Mouse (Mus musculus): ENCODE measurements at regions not wholly inside any gene's neighbourhood (a gene's known extent, or its start where the extent isn't known, plus 50 kb on each side); places are given as distances from the start of the nearest gene placed in this dataset.
A peak's percentile ranks its signal among the peaks of the same experiment; 100 is the strongest.

DNA sequence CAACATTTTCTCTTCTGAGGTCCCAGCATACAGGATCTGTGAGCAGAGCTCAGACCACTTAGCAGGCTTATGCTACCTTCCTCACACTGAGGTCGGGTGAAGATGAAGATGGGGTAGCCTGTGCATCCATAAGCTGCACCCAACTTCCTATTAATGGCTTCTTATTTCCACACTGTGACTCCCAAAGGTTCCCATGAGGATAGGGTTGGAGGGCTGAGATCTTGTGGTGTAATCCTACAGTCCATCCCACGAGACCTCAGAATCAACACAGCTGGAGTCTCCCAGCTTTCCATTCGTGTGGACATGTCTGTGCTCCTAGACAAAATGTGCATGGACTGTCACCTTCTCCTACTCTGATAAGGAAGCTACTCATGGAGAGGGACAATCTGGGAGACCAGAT, 80.0 kb upstream of the Cd93 start:
- ATAC-seq (ENCODE audit: low read depth) (no peak), DNase-seq (no peak)
- no peaks in the 10 kb centered on the region for H3K36me3 ChIP-seq
- H3K4me1 ChIP-seq (replicated peaks), result peaks cover 4% of the 10 kb centered on the region
- no peak overlapping the region for H3K4me2 ChIP-seq
- 43% methylated on average over 3 of the region's 3 CpGs for WGBS (ENCODE audit: insufficient replicate concordance)
- H3K4me3 ChIP-seq (replicated peaks), result no peak overlapping the region
- no peaks in the 10 kb centered on the region for H3K27me3 ChIP-seq
- no peak overlapping the region for H3K9ac ChIP-seq
- no peaks in the 10 kb centered on the region for H3K9me3 ChIP-seq (replicated peaks)
- H3K27ac ChIP-seq, result no peak overlapping the region

DNA sequence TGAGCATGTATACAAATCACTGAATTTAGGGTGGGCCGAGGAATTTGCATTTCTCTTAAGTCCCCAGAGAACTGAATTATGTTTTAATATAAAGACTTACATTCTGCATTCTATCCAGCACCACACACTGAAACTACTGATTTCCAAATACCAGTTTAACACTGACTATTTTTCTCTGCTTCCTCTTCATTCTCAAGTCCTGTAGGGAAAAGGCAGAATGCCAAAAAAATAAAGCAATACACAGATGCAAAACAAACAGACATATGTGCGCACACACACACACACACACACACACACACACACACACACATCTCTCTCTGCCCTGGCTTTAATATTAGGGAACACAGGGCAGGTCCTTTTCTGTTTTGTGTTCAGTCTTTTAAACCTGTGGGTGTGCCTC, 79.6 kb upstream of the Cd93 start:
- WGBS (ENCODE audit: insufficient replicate concordance), result 55% methylated on average over 2 of the region's 2 CpGs
- H3K4me3 ChIP-seq (replicated peaks), result no peak overlapping the region
- H3K27ac ChIP-seq, result no peak overlapping the region
- DNase-seq, result no peak
- ATAC-seq (ENCODE audit: low read depth), result no peak
- H3K4me2 ChIP-seq, result no peak overlapping the region
- H3K36me3 ChIP-seq, result no peaks in the 10 kb centered on the region
- H3K27me3 ChIP-seq, result no peaks in the 10 kb centered on the region
- peaks cover 4% of the 10 kb centered on the region for H3K4me1 ChIP-seq (replicated peaks)
- H3K9ac ChIP-seq, result no peak overlapping the region
- no peaks in the 10 kb centered on the region for H3K9me3 ChIP-seq (replicated peaks)

GRCm38 (mm10) chr2:148521966-148522575, 78.7 kb upstream of the Cd93 start:
- Histone ChIP-seq H3K4me2 (no peak overlapping the region), H3K4me3 (replicated peaks) (no peak overlapping the region), H3K36me3 (no peaks in the 10 kb centered on the region), H3K9ac (no peak overlapping the region), H3K27me3 (no peaks in the 10 kb centered on the region), H3K27ac (no peak overlapping the region), H3K4me1 (replicated peaks) (no peaks in the 10 kb centered on the region; the same call in 1 of the 2 replicates), H3K9me3 (replicated peaks) (no peaks in the 10 kb centered on the region)
- WGBS (ENCODE audit: insufficient replicate concordance), result 15% methylated on average over 5 of the region's 5 CpGs
- 0 out of 2 replicates have a peak, but pooled peaks have one; percentile 18 for ATAC-seq (ENCODE audit: low read depth)
- no peak for DNase-seq

GRCm38 (mm10) chr2:148520291-148520690, 76.9 kb upstream of the Cd93 start:
- 23% methylated on average over 7 of the region's 7 CpGs for WGBS (ENCODE audit: insufficient replicate concordance)
- DNase-seq (no peak), ATAC-seq (ENCODE audit: low read depth) (no peak)
- Histone ChIP-seq H3K27ac (no peak overlapping the region), H3K9me3 (replicated peaks) (no peaks in the 10 kb centered on the region), H3K27me3 (no peaks in the 10 kb centered on the region), H3K4me2 (no peak overlapping the region), H3K36me3 (no peaks in the 10 kb centered on the region), H3K4me1 (replicated peaks) (no peaks in the 10 kb centered on the region; the same call in 1 of the 2 replicates), H3K4me3 (replicated peaks) (no peak overlapping the region), H3K9ac (no peak overlapping the region)

- no peaks in the 10 kb centered on the region for H3K27me3 ChIP-seq
- H3K27ac ChIP-seq, result no peak overlapping the region
- H3K9me3 ChIP-seq (replicated peaks), result no peaks in the 10 kb centered on the region
- ATAC-seq (ENCODE audit: low read depth), result no peak
- no peak overlapping the region for H3K4me3 ChIP-seq (replicated peaks)
- no peaks in the 10 kb centered on the region for H3K36me3 ChIP-seq
- H3K4me1 ChIP-seq (replicated peaks), result no peaks in the 10 kb centered on the region; the same call in 1 of the 2 replicates
- H3K9ac ChIP-seq, result no peak overlapping the region
- DNase-seq, result no peak
- H3K4me2 ChIP-seq, result no peak overlapping the region
- WGBS (ENCODE audit: insufficient replicate concordance), result 57% methylated on average over 10 of the region's 10 CpGs
These were observed 76.4 kb upstream of the Cd93 start for GRCm38 (mm10) chr2:148519689-148520290.

DNA sequence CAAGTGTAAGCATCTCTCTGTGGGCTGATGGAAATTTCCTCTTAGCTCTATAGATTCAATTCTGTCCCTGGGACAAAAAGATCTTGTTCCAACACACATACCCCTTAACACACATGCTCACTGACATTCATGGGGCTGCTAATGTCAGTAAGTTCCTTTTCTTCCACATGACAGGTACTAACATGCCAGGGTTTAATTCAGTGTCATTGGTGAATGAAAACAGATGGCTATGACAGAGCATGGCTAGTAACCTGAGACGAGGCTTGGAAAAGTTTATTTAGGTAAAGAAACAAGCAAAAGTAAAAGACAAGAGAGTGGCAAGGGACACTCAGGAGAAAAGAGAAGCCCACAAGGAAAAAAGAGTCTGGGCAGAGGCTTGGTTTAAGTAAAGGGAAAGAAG, 74.5 kb upstream of the Cd93 start:
- H3K4me3 ChIP-seq (replicated peaks), result no peak overlapping the region
- no peaks in the 10 kb centered on the region for H3K27me3 ChIP-seq
- no peaks in the 10 kb centered on the region for H3K36me3 ChIP-seq
- no peaks in the 10 kb centered on the region for H3K9me3 ChIP-seq (replicated peaks)
- no peak overlapping the region for H3K9ac ChIP-seq
- no peaks in the 10 kb centered on the region; the same call in 1 of the 2 replicates for H3K4me1 ChIP-seq (replicated peaks)
- ATAC-seq (ENCODE audit: low read depth) (no peak), DNase-seq (no peak)
- no peak overlapping the region for H3K27ac ChIP-seq
- 37% methylated on average over 1 of the region's 1 CpGs for WGBS (ENCODE audit: insufficient replicate concordance)
- H3K4me2 ChIP-seq, result no peak overlapping the region

- no peak overlapping the region for H3K4me2 ChIP-seq
- ATAC-seq (ENCODE audit: low read depth), result no peak
- H3K9me3 ChIP-seq (replicated peaks), result no peaks in the 10 kb centered on the region
- H3K4me3 ChIP-seq (replicated peaks), result no peak overlapping the region
- no peak for DNase-seq
- H3K27me3 ChIP-seq, result no peaks in the 10 kb centered on the region
- no peaks in the 10 kb centered on the region for H3K36me3 ChIP-seq
- H3K4me1 ChIP-seq (replicated peaks), result no peaks in the 10 kb centered on the region
- H3K9ac ChIP-seq, result no peak overlapping the region
- 72% methylated on average over 13 of the region's 13 CpGs for whole genome bisulfite sequencing (ENCODE audit: insufficient replicate concordance)
- H3K27ac ChIP-seq, result no peak overlapping the region
These were observed 66.8 kb upstream of the Cd93 start for GRCm38 (mm10) chr2:148510008-148510681.

GRCm38 (mm10) chr2:148509357-148509756, 66.0 kb upstream of the Cd93 start:
- H3K4me1 ChIP-seq (replicated peaks), result no peaks in the 10 kb centered on the region
- no peaks in the 10 kb centered on the region for H3K9me3 ChIP-seq (replicated peaks)
- no peak overlapping the region for H3K4me2 ChIP-seq
- no peak overlapping the region for H3K4me3 ChIP-seq (replicated peaks)
- ATAC-seq (ENCODE audit: low read depth), result no peak
- H3K9ac ChIP-seq, result no peak overlapping the region
- no peaks in the 10 kb centered on the region for H3K36me3 ChIP-seq
- H3K27ac ChIP-seq, result no peak overlapping the region
- no peaks in the 10 kb centered on the region for H3K27me3 ChIP-seq
- DNase-seq, result no peak
- 73% methylated on average over 4 of the region's 4 CpGs for WGBS (ENCODE audit: insufficient replicate concordance)

DNA sequence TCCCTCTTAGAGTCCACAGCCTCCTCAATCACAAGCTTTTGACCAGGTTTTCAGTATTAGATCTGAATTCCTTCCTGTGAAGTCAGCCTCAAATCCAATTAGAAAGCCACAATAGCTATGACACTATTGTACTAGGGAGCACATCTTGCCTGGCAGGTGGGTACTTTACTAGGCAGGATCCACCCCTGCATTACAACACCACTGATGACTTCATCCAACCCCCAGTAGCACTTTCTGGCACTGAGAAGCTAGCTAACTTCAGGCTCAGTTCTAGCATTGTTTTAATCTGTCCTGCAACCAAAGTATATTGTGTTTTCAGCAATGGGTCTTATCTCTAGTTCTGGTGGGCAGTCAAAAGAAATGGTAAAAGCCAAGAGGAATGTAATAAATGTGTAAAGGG, 64.2 kb upstream of the Cd93 start:
- Histone ChIP-seq H3K27ac (no peak overlapping the region), H3K9ac (no peak overlapping the region), H3K36me3 (no peaks in the 10 kb centered on the region), H3K4me1 (replicated peaks) (no peaks in the 10 kb centered on the region), H3K27me3 (no peaks in the 10 kb centered on the region), H3K4me3 (replicated peaks) (no peak overlapping the region), H3K4me2 (no peak overlapping the region), H3K9me3 (replicated peaks) (no peaks in the 10 kb centered on the region)
- ATAC-seq (ENCODE audit: low read depth) (no peak), DNase-seq (no peak)

DNA sequence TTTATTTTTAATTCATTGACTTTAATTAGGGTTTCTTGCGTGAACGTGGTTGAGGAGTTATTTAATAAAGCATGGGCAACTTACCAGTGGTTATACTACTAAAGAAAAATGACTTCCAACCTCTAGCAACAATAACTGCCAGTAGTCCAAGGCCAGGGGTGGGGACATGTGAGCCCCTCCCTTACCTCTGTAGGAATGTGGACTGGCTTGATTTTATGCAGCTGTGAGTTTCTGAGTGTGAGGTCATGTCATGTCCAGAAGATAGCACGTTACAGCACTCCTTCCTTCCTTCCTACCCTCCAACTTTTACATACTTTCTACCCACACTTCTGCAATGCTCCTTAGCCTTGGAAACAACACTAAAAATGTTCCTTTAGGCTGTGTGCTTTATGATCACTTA, 63.6 kb upstream of the Cd93 start:
- H3K27me3 ChIP-seq, result no peaks in the 10 kb centered on the region
- no peak for DNase-seq
- no peak overlapping the region for H3K9ac ChIP-seq
- no peaks in the 10 kb centered on the region for H3K36me3 ChIP-seq
- no peaks in the 10 kb centered on the region for H3K4me1 ChIP-seq (replicated peaks)
- 48% methylated on average over 3 of the region's 3 CpGs for WGBS (ENCODE audit: insufficient replicate concordance)
- no peak overlapping the region for H3K27ac ChIP-seq
- ATAC-seq (ENCODE audit: low read depth), result no peak
- no peak overlapping the region for H3K4me2 ChIP-seq
- H3K9me3 ChIP-seq (replicated peaks), result no peaks in the 10 kb centered on the region
- no peak overlapping the region for H3K4me3 ChIP-seq (replicated peaks)

- no peaks in the 10 kb centered on the region for H3K4me1 ChIP-seq (replicated peaks)
- H3K9me3 ChIP-seq (replicated peaks), result no peaks in the 10 kb centered on the region
- no peaks in the 10 kb centered on the region for H3K27me3 ChIP-seq
- ATAC-seq (ENCODE audit: low read depth) (no peak), DNase-seq (no peak)
- whole genome bisulfite sequencing (ENCODE audit: insufficient replicate concordance), result 35% methylated on average over 3 of the region's 3 CpGs
- H3K27ac ChIP-seq, result no peak overlapping the region
- no peak overlapping the region for H3K9ac ChIP-seq
- no peaks in the 10 kb centered on the region for H3K36me3 ChIP-seq
- H3K4me3 ChIP-seq (replicated peaks), result no peak overlapping the region
- H3K4me2 ChIP-seq, result no peak overlapping the region
These were observed 62.3 kb upstream of the Cd93 start for GRCm38 (mm10) chr2:148505651-148506050.
